Mouse (Mus musculus) heart, postnatal 10 days (tissue): ENCODE data around the gene Cadm3. TPM values are rescaled to one million over a fixed set of nuclear protein-coding genes. Genes with fewer than 3 reads are reported as not detected.

Source experiments
- DNase-seq, 2 experiments: peaks; one replicate each; pipeline ENCODE4 v3.0.0; 2021
- intact Hi-C: fragments of 180-260 bp; cut with DNase I; formaldehyde crosslinking; loops from one replicate; pipeline ENCODE4 v1.15.1; 2025
- total RNA-seq, 2 experiments: library from RNA; stranded (reverse); gene quantifications; 2 replicates each; pipeline ENCODE4 v1.2.3; 2021

Gene Cadm3
- total RNA-seq, 2 experiments from 2014 or later, result 2.5 TPM

DNA sequence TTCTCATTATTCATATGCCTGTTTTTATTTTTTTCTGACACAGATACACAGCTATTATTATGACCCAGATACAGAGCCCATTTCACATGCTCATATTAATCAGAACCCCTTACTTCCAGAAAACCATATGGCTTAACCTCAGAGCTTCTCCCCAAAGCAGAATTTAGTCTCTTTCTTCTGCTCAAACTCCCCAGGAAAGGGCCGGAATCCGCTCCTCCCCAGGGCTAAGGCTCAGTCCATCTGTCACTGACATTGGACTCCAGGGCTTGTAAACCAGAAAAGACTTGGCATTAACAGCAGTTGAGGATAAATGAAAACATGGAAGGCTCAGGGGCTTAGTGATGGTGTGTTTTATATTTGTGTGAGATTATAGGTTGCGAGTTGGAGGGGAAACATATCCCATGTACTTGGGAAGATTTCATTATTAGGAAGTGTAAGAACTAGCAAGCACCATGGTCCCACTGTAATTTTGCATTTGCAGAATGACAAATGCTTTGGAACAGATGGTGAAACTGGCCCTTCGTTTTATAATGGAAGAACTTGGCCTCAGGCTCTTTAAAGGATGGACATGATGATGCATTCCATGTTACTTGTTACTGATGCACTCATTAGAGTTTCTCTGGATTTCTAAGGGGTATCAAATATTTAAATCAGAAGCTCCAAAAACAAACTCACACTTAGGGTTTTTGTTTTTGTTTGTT is 7.8 kb downstream of the Cadm3 start:
- DNase-seq, result no peak
- intact Hi-C loops, result no loop called here

DNA sequence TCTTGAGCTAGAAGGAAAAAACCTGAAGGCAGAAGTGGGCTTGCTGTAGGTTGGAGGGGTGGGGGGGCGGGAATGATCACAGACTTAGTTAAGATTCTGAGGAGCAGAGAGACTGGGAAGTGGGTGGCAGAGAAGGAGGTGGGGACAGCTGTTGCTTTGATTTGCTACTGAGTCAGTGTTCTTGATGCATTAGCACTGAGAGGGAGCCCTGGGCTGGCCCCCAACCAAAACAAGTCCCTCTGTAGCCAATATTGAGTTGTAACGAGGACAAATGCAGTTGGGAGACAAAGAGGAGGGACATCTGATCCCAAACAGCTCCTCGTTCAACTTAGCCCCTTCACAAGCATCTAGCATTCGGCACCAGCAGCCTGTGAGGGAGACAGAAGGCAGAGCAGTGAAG is 9.7 kb downstream of the Cadm3 start:
- intact Hi-C loops, result no loop called here
- DNase-seq, result no peak

DNA sequence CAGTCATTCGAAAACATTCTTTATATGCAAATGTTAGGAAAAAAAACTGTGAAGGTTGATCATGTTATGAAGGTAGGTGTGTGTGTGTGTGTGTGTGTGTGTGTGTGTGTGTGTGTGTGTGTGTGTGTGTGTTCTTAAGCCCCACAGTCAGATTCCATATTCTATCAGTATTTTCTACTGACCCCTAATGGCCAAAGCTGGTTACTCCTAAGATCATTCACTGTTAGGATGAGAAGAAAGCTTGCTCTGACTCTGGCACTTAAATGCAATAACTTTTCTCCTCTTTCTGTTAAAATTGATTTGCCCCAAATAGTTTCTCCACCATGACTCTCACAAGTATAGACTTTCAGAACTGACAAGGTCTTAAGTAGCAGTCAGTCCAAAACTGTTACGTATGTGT is 10.8 kb downstream of the Cadm3 start:
- intact Hi-C loops, result no loop called here
- no peak for DNase-seq

DNA sequence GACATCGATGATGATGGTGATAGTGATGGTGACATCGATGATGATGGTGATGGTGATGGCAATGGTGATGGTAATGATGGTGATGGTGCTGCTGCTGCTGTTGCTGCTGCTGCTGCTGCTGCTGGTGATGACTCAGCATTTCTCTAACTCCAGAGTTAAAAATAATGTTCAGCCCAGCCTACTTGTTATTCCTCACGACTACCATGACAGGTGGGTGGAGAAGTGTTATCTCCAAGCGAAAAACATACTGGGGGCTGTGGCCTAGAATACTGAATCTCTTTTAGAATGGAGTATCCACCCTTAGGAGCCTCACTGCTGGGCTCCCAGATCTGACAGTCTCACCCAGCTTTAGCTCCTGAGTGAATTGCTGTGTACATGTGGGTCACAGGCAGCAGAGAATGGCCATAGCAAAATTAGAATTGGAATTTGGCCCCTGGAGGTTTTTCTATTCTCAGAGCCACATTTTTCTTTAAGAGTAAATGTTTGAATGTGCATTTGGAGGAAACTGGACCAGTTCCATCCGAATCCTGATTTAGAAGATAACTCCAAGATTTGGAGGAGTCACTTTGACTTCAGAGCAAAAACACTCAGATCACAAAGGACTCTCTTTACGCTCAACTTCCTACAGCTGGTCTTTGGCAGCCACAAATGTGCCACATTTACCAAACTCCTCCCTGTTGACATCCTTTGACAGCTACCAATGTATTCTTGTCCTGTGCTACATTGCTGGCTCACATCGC is 12.2 kb downstream of the Cadm3 start:
- intact Hi-C loops, result no loop called here
- DNase-seq, result no peak

DNA sequence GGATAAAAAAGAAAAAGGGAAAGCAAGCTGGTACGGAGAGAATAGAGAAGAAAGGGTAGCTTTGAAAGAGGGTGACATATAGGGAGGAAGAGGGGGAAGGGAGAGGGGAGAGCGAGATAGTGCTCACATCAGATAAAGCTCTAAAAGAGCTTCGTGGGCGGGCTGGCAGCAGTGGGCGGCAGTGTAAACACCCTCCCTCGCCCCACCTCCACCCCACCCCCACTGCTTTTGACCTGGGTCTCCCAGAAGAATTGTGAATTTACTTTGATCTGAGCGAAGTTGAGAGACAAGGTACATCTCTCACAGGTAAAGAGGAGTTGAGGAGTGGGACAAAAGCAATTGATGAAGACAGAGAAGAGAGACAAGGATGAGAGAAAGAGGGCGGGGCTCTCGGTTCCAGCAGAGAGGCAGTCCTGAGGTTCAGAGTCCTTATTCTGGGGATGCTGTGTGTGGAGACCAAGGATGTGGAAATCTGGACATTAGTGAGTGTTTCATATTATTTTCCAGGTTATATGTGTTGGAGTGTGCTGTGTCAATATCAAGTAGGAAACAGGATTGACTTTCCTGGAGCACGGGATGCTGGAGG is 17.0 kb downstream of the Cadm3 start, which contains the start of gene Aim2:
Gene Aim2 (plus strand): TSS at position 508 of the 586 bp plus-strand sequence.
- DNase-seq, result no peak
- intact Hi-C loops, result no loop called here

DNA sequence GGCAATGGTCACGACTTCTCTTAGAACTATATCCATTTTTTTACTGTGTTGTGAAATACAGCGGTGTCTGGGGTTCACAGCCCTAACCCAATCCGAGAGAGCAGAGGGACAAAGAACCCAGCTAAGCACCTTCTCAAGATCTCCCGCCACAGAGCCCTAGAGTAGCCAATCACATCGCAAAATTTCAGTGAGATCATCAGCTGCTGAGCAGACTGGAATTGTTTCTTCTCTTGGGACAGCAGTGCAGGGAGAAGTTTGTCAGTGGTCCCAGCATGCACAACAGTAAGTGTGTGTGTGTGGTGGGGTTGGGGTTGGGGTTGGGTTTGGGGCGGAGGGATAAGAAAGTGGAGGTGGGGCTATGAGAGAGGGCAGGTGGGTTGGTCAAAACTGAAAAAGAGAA is 17.5 kb downstream of the Cadm3 start:
- intact Hi-C loops, result no loop called here
- peak; percentile 43 to 68 for DNase-seq

DNA sequence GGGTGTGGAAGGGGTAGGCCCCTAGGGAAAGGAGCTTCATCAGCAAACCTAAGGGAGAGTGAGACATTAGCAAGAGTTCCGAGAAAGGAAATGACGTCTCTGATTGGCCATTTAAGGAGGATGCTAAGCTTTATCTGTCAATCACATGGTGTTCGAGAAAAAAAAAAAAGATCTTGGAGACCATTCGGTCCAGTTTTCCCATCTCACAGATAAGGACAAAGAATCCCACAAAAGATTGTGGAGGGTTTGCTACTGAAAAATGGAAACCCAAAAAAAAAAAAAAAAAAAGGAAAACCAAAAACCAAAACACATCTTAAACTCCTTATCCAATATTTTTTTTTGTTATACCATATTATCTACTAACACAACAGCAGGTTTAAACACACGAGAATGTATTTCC is 18.3 kb downstream of the Cadm3 start:
- intact Hi-C loops, result no loop called here
- no peak for DNase-seq

DNA sequence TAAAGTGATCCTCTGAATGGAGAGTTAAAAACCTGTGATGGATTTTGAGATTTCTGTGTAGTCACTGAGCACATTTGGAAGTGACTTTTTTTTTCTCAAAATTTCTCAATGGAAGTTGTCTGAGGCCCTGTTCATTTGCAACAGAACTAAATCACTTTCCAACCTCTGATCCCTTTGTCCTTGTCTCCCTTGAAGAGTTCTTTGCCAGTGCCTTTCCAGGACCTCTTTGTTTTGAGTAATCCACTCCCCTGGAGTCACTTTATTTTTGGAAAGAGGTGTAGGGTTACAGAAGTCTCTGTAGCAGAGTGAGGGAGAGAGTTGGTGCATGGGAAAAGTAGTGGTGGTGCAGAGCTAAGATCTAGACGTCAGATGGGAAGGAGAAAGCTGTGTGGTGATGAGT is 19.0 kb downstream of the Cadm3 start:
- DNase-seq, result no peak
- intact Hi-C loops, result no loop called here

DNA sequence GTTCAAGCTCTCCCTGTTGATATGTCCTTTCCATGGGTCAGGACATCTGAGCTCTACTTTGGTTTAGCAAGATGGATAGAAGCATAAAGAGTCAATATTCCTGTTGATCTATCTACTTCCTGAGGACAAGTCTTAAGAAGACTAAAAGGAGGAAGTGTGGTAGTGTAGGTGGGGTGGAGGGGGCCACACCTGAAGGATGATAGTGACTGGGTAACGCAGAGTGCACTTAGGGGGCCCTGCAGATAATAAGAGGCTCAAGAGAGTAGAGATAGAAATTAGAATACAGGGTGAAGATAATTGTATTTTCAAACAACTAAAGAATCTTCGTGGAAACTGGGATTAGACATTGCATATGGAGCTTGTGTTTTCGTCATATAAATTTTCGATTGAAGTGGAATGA is 22.4 kb downstream of the Cadm3 start:
- intact Hi-C loops, result no loop called here

DNA sequence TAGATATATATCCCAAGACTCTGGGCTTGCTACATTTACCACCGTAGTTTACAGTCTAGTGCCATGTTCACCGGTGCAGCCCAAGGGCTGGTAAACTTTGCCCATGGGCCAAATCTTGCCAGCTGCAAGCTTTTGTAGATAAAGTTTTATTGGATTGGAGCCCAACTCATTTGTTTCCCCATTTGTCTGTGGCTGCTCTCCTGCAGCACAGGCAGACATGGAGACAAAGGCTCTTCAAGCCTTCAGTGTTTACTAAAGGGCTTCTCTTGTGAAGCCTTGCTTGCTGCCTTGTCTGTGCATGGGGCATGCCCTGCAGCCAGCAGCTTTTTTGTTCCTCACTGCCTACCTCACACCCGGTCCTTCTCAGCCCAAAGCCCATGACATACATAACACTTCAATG is 23.6 kb downstream of the Cadm3 start:
- intact Hi-C loops, result no loop called here
- no peak for DNase-seq

More for the DNA sequence above, 22.4 kb downstream of the Cadm3 start:
- DNase-seq, result no peak

DNA sequence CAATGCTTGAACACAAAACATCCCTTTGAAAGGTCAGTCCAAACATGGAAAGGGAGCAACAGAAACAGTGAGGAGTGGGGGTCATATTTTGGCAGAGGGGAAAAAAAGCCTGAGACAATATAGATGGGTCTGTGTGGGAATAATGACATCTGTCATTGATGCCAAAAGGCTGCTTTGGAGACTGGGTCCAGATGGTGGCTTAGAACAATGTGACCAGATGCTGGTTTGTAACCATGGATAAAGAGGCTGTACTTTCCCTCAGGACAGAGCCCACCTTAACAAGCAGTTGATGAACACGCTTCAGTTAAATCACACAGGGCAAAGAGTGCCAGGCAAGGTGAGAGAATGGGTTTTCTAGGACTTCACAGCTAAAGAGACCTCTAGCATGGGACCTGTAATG is 25.1 kb downstream of the Cadm3 start:
- intact Hi-C loops, result no loop called here
- DNase-seq, result no peak

DNA sequence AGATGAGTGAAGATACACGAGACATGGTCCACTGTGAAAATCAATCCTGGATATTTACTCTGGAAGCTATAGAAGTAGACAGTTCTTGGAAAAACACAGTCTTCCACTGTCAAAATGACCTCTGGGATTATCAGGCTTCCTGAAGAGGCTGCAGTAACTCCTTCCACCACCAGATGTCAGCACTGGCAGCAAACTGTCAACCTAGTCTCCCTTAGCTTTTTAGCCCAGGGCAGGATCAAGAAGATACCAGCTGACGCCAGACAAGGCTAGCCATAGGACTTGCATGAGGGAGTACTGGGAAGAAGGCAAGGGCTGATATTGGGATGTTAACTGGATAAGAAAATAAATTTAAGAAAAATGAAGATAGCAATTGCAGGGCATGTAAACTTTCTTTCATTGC is 28.0 kb downstream of the Cadm3 start:
- intact Hi-C loops, result loop anchor here (2.0 to 5.0 kb wide), 2 partner anchors 38 to 57 kb away; no protein-coding TSS in a partner anchor
- DNase-seq, result peak; percentile 48 to 67

DNA sequence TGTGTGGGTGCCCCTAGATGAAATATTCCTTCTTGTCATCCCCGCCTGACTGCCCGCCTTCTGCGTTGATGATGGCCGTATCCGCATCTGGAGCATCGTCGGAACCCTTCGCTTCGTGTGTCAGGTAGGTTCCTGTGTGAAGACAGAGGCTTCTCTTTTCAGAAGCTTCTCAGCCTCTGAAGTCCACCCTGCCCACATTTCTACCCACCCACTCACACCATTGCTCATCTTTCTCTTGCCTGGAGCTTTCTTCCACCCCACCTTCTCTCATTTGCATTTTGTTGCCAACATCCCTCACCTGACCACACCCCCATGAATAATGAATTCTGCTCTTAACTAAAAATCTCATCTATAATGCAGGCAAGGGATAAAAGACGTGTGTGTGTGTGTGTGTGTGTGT is 30.5 kb downstream of the Cadm3 start:
- intact Hi-C loops, result loop anchor here (5.0 kb wide), 1 partner anchor 40 kb away; no protein-coding TSS in a partner anchor
- no peak for DNase-seq

DNA sequence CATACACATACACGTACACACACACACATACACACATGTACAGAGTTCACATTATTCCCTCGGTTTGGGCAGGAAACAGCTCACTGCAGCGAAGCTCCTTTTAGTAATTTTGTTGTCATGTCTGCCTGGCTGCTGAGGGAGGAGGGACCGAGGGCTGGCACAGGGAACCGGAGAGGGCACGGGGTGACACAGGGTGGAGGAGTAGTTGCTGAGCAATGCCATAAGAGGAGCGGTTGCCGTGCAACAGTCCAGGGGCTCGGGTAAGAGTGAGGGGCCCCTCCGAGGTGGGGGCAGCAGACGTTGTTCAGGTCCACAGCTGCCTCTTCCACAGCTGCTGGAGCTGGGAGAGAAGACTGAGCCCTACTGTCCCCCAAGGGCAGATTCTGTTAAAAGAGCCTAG is 31.6 kb downstream of the Cadm3 start:
- no peak for DNase-seq
- intact Hi-C loops, result loop anchor here (5.0 kb wide), 1 partner anchor 41 kb away; no protein-coding TSS in a partner anchor

DNA sequence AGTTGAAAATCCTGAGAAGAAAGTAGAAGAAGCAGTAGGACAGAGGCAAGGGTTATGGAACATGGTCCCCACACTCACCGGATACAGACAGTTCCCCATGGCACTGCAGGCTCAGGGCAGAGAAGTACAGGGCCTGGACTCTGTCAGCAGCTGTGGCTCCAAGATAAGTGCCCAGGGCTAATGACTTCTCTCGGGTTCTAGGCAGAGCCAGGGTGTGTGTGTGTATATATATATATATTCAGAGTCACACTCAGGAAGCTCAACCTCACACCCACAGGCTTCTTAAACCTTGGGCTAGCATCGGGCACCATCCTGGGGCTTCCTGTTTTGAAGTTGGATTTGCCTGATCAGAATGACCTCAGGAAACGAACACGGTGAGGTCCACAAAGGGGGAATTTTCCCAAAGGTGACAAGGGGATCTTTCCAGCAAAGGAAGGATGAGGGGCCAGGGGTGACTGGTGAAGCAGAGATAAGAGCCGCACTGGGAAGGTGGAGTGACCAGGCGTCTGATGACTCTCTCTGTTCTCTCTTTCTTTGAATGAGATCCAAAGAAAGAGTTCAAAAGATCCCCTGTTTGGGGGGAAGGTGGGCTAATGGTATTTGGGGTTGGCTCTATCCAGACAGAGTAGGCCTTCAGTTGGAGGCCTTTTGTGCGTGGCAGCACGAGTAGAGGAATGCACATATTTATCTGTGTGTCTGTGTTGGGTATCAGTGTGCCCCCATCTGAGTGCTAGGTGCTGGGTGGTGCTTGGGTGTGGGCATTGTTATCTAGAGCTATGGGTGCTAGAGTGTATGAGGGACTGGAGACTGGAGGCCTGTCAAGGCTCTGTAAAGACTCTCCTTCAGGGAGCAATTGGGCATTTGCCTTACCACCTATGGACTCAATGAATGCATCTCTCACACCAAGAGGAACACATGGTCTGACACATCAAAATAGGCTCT is 33.9 kb downstream of the Cadm3 start, which contains the start of gene Ackr1:
Gene Ackr1 (minus strand): TSS at position 439 of the 942 bp plus-strand sequence.
- DNase-seq, result no peak
- intact Hi-C loops, result no loop called here

DNA sequence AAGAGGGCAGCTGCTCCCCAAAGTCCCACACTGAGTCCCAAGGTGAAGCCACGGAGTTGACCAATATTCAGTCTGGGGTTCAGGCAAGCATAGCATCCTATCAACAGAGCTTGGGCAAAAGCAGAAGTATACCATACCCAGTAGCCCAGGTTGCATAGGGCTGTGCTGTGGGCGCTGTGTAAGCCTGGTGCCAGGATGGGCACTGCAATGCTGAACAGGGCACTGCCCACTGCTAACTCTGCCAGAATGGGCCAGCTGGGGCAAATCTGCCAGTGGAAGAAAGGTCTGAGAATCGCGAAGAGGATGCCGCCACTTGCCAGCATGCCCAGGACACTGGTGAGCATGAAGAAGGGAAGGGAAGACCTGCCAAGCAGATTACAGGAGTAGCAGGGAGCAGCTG is 35.1 kb downstream of the Cadm3 start:
- intact Hi-C loops, result no loop called here
- DNase-seq, result no peak

DNA sequence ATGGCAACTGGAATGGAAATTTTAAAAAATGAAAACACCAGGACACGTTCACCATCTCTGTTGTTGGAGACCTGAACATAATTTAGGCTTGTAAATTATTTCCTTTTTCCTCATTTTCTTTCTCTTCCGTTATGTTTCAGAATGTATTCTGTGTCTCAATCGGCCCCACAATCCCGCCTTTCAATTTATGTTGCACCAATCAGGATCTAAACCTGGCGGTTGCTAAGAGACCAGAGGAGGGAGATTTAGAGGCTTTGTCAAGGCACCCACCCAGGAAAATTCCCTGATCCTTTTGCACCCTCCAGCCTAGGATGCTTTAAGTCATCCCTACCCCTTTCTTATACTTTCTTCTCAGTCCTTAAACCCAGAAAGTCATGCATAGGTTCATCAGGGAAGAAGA is 37.8 kb downstream of the Cadm3 start:
- intact Hi-C loops, result no loop called here
- DNase-seq, result no peak

DNA sequence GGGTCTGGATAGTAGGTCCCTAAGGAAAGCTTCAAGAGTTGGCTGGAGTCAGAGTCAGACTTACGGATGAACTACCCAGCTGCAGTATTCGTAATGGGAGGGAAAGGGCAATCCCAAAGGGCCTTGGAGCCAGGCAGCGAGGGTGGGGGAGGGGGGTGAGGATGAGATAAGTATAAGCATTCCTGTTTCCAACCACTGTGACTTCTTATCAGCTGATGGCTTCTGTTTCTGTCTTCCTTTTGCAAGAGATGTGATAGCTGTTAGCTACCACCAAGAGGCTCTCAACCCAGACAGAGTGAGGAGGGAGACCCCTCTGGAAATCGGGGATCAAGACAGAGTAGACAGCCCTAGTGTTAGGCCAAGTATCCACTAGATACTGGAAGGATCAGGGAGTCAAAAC is 38.3 kb downstream of the Cadm3 start:
- intact Hi-C loops, result no loop called here
- no peak for DNase-seq

DNA sequence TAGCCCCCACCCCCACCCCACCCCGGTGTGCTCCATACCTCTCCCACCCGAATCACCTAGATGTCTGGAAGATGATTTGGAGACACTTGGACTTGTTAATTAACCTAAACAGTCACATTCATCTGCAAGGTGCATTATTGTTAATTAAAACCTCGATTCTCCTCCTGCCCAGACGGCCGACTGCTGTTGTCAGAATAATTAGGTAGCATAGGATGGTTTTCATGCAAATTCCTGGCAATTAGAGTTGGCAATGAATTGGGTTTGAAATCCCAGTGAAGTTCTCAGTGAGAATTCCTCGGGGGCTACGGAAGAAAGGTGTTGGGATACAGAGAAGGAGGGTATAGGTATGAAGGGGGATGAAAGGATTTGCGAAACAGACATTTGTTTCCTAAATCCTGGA is 39.0 kb downstream of the Cadm3 start:
- intact Hi-C loops, result no loop called here
- DNase-seq, result no peak

DNA sequence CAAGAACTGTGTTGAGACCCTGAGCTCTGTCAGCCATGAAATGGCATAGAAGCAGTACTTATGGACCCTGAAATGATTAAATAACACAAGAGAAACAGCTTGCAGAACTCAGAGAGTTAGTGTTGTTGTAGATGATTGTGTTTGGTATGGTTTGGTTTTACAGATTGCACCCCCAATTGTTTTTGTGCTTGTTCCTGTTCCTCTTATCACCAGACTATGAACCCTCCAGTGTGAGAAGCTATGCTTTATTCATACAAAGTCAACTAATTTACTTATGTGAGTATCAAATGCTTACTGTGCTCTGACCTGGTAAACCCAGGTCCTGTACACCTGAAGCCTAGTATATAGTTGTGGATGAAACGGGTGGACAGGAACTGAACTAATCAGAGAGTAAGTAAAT is 40.9 kb downstream of the Cadm3 start:
- intact Hi-C loops, result no loop called here
- DNase-seq, result no peak

DNA sequence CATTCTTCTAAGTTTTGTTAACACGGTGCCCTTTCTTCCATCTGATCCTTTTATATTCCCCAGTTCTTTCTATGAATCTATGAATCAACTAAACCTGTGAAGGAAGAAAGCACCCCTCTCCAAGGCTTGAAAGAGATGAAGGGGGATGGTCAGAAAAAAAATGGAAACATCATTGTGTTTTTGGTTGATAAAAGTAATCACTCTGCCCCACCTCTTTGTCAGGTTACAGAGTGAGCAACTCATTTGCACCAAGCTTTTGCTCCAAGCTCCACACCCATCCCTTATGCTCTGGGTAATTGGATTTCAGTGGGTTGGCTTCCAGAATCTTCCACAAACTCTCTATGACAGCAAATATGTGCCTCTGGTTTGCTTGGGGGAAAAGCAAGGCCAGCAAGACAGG is 42.1 kb downstream of the Cadm3 start:
- intact Hi-C loops, result loop anchor here (2.0 kb wide), 1 partner anchor 73 kb away; no protein-coding TSS in a partner anchor
- DNase-seq, result no peak
